Mouse (Mus musculus) heart, postnatal 25 days (tissue): ENCODE results near the gene Smpd1. TPM values are rescaled to one million over a fixed set of nuclear protein-coding genes. Genes with fewer than 3 reads are reported as not detected.

ENCODE experiments used
- DNase-seq: peaks from one replicate; pipeline ENCODE4 v3.0.0; 2022; ENCODE audit warnings: low spot score
- intact Hi-C: fragments of 180-260 bp; cut with DNase I; formaldehyde crosslinking; loops from one replicate; pipeline ENCODE4 v1.15.1; 2025
- total RNA-seq, 2 experiments: library from RNA; stranded (reverse); gene quantifications; 2 replicates each; pipeline ENCODE4 v1.2.3; 2021

Gene Smpd1
- total RNA-seq, 2 experiments from 2014 or later, result 155 to 156 TPM

- intact Hi-C loops, result no loop called here
- DNase-seq, result no peak
Observed at GRCm38 (mm10) chr7:105590097-105590496, 35.9 kb downstream of the Smpd1 start.

- intact Hi-C loops, result loop anchor here (1.0 to 10.0 kb wide), 2 partner anchors 52 to 54 kb away; partner anchors contain the start of gene Dnhd1
- peak; percentile 17 for DNase-seq
Observed at GRCm38 (mm10) chr7:105602860-105603623, 48.9 kb downstream of the Smpd1 start.

Other genes with a start within 250 kb of the Smpd1 start
- gene Olfr689, start 243.2 kb upstream of the Smpd1 start, total RNA-seq, result not detected
- not detected for gene Olfr690, start 220.3 kb upstream of the Smpd1 start, total RNA-seq
- not detected for gene Olfr691, start 212.1 kb upstream of the Smpd1 start, total RNA-seq
- gene Olfr692, start 186.1 kb upstream of the Smpd1 start, total RNA-seq, result not detected
- gene Gm5901, start 179.3 kb upstream of the Smpd1 start, total RNA-seq, result not detected
- gene Fam160a2, start 154.3 kb upstream of the Smpd1 start, total RNA-seq, result 10 to 100 TPM; 18.7 to 19.5 TPM
- gene Cnga4, start 149.8 kb upstream of the Smpd1 start, total RNA-seq, result not detected
- gene Cckbr, start 128.6 kb upstream of the Smpd1 start, total RNA-seq, result not detected
- 10 to 100 TPM; 22.8 to 26.4 TPM for gene Cavin3, start 72.1 kb upstream of the Smpd1 start, total RNA-seq
- 100 to 1,000 TPM in 1 of 2 experiments, 10 to 100 TPM in 1; 99.0 to 102 TPM for gene Apbb1, start 27.3 kb downstream of the Smpd1 start, total RNA-seq
- not detected for gene Hpx, start 45.8 kb downstream of the Smpd1 start, total RNA-seq
- 10 to 100 TPM; 22.8 to 24.3 TPM for gene Trim3, start 79.2 kb downstream of the Smpd1 start, total RNA-seq
- gene Timm10b, start 85.7 kb downstream of the Smpd1 start, total RNA-seq, result 10 to 100 TPM; 80.9 to 90.1 TPM
- 10 to 100 TPM; 16.4 to 17.1 TPM for gene Arfip2, start 86.1 kb downstream of the Smpd1 start, total RNA-seq
- gene Gm45799, start 86.2 kb downstream of the Smpd1 start, total RNA-seq, result 1 to 10 TPM; 3.3 to 4.0 TPM
- gene Dnhd1, start 96.5 kb downstream of the Smpd1 start, total RNA-seq, result under 1 TPM; 0.65 to 0.73 TPM
- 100 to 1,000 TPM in 1 of 2 experiments, 10 to 100 TPM in 1; 94.4 to 104 TPM for gene Ilk, start 182.2 kb downstream of the Smpd1 start, total RNA-seq
- 1 to 10 TPM; 9.5 TPM for gene Rrp8, start 183.0 kb downstream of the Smpd1 start, total RNA-seq
- 10 to 100 TPM; 90.1 to 90.3 TPM for gene Taf10, start 190.0 kb downstream of the Smpd1 start, total RNA-seq
- 10 to 100 TPM; 37.4 to 40.7 TPM for gene Tpp1, start 197.9 kb downstream of the Smpd1 start, total RNA-seq
- 10 to 100 TPM in 1 of 2 experiments, 1 to 10 TPM in 1; 9.1 to 10.6 TPM for gene Dchs1, start 233.3 kb downstream of the Smpd1 start, total RNA-seq